Mouse (Mus musculus) intestine, embryonic 14.5 days (tissue): ENCODE results near the gene Hist1h2ap. TPM values are rescaled to one million over a fixed set of nuclear protein-coding genes. Genes with fewer than 3 reads are reported as not detected.
"Not testable (repeated sequence)": the region's sequence is repeated elsewhere in the genome, so short reads cannot be mapped to it uniquely, and the experiment has no call there.

Experiments used
- ATAC-seq: fragments of 200-750 bp; cut with Nextera tagmentation; replicated peaks from 2 replicates; pipeline ENCODE4 v1.8.0; 2017; ENCODE audit warnings: low read depth, moderate number of reproducible peaks, moderate TSS enrichment, moderate library complexity; ENCODE audit not compliant: low FRiP score, low TSS enrichment
- DNase-seq: peaks from one replicate; pipeline ENCODE4 v3.0.0-alpha.2; 2018; ENCODE audit warnings: low spot score
- H3K27ac ChIP-seq: fragments of 300-500 bp; sonication (generic); 2 replicates; pipeline ENCODE4 v1.5.1; 2014; ENCODE audit warnings: low read depth, mild to moderate bottlenecking, control low read depth
- H3K27me3 ChIP-seq: fragments of 300-500 bp; sonication (generic); replicated peaks from 2 replicates; pipeline ENCODE4 v1.6.1; 2014; ENCODE audit warnings: low read length, control low read depth; ENCODE audit not compliant: control insufficient read depth, insufficient read depth
- H3K36me3 ChIP-seq: fragments of 300-500 bp; sonication (generic); 2 replicates; pipeline ENCODE4 v1.6.1; 2014; ENCODE audit warnings: low read length, control low read depth; ENCODE audit not compliant: control insufficient read depth, insufficient read depth
- H3K4me1 ChIP-seq: fragments of 300-500 bp; sonication (generic); replicated peaks from 2 replicates; pipeline ENCODE4 v1.6.1; 2014; ENCODE audit warnings: low read length, control low read depth, mixed read lengths; ENCODE audit not compliant: control insufficient read depth, insufficient read depth
- H3K4me2 ChIP-seq: fragments of 300-500 bp; sonication (generic); 2 replicates; pipeline ENCODE4 v1.6.1; 2014; ENCODE audit warnings: low read length
- H3K4me3 ChIP-seq: fragments of 300-500 bp; sonication (generic); 2 replicates; pipeline ENCODE4 v1.5.1; 2014; ENCODE audit warnings: low read depth, low read length, control low read depth, mixed read lengths
- H3K9ac ChIP-seq: fragments of 300-500 bp; sonication (generic); 2 replicates; pipeline ENCODE4 v1.6.1; 2014; ENCODE audit warnings: mild to moderate bottlenecking, low read length
- H3K9me3 ChIP-seq: fragments of 300-500 bp; sonication (generic); 2 replicates; pipeline ENCODE4 v1.6.1; 2016; ENCODE audit warnings: low read length, control low read depth; ENCODE audit not compliant: control insufficient read depth
- WGBS: fragments of 180-500 bp; shearing (Covaris S2); extraction: QIAGEN DNeasy Blood & Tissue Kit; methylation state at CpG from one replicate; pipeline ENCODE4 v1.1.7; 2014; 5-methylcytosine and 5-hydroxymethylcytosine counted together
- polyA plus RNA-seq: library from polyadenylated mRNA; unstranded; fragments of >200 nt; fragmentation: Nextera tagmentation; extraction: Ambion mirVana; gene quantifications from 2 replicates; pipeline ENCODE4 v1.2.1, GENCODE M21; 2014

Hist1h2ap gene
- polyA plus RNA-seq, 1 experiment from 2014 or later, result 4,338 TPM

GRCm38 (mm10) chr13:21852215-21852945 is 19.1 kb upstream of the Hist1h2ap start:
- Histone ChIP-seq H3K9ac (no peak overlapping the region), H3K27me3 (no peaks in the 10 kb centered on the region), H3K27ac (no peak overlapping the region), H3K4me1 (no peaks in the 10 kb centered on the region), H3K36me3 (no peaks in the 10 kb centered on the region), H3K4me2 (no peak overlapping the region), H3K4me3 (no peak overlapping the region), H3K9me3 (no peaks in the 10 kb centered on the region)
- no peak for DNase-seq
- ATAC-seq, result no peak
- 60% methylated on average over 3 of the region's 3 CpGs for WGBS

GRCm38 (mm10) chr13:21850696-21851095 is 17.4 kb upstream of the Hist1h2ap start:
- not testable (repeated sequence) for H3K36me3 ChIP-seq, H3K27me3 ChIP-seq, H3K4me2 ChIP-seq, H3K4me3 ChIP-seq, H3K27ac ChIP-seq, H3K9me3 ChIP-seq, H3K9ac ChIP-seq, H3K4me1 ChIP-seq, DNase-seq, ATAC-seq
- WGBS, result 58% methylated on average over 1 of the region's 1 CpGs

DNA sequence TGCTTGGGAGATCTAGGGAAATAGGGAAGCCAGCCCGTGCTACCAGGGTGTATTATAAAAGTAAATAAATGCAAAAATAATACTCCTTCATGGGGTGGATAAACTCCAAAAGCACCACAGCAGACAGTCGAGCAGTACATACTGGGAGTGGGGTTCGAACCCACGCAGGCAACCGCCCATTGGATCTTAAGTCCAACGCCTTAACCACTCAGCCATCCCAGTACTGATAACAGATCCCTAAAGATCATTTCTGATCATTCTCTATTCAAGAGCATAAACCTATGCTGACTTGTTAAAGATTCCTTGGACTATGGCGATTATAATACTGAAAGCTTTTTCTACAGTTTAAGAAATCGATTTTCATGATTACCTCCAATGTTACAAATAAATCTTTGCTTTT is 14.6 kb upstream of the Hist1h2ap start:
- ATAC-seq (no peak), DNase-seq (no peak)
- Histone ChIP-seq H3K9me3 (no peaks in the 10 kb centered on the region), H3K9ac (no peak overlapping the region), H3K4me3 (no peak overlapping the region), H3K27ac (no peak overlapping the region), H3K36me3 (no peaks in the 10 kb centered on the region), H3K27me3 (no peaks in the 10 kb centered on the region), H3K4me1 (no peaks in the 10 kb centered on the region), H3K4me2 (no peak overlapping the region)
- WGBS, result 28% methylated on average over 8 of the region's 8 CpGs

- DNase-seq, result not testable (repeated sequence)
These were observed 13.0 kb upstream of the Hist1h2ap start for GRCm38 (mm10) chr13:21846356-21846755.

GRCm38 (mm10) chr13:21840508-21840907 is 7.2 kb upstream of the Hist1h2ap start:
- not testable (repeated sequence) for H3K4me2 ChIP-seq, DNase-seq, H3K36me3 ChIP-seq, H3K27ac ChIP-seq, H3K27me3 ChIP-seq, H3K4me1 ChIP-seq, H3K4me3 ChIP-seq, H3K9ac ChIP-seq, H3K9me3 ChIP-seq
- ATAC-seq, result peak; percentile 84
- no CpG with 5 or more reads among the region's 4 CpGs for WGBS

More at GRCm38 (mm10) chr13:21846356-21846755, 13.0 kb upstream of the Hist1h2ap start:
- not testable (repeated sequence) for H3K4me2 ChIP-seq, H3K4me1 ChIP-seq, H3K36me3 ChIP-seq, H3K9me3 ChIP-seq, H3K4me3 ChIP-seq, H3K27ac ChIP-seq, ATAC-seq, H3K27me3 ChIP-seq, H3K9ac ChIP-seq

GRCm38 (mm10) chr13:21831418-21832394 is 1.6 kb downstream of the Hist1h2ap start, which contains the start of gene Hist1h4n:
Gene Hist1h4n, minus strand, starts transcription at chr13:21832196.
- H3K9me3 ChIP-seq, H3K9ac ChIP-seq, DNase-seq, H3K27me3 ChIP-seq, H3K4me1 ChIP-seq, H3K36me3 ChIP-seq: not testable (repeated sequence)
- WGBS, result 0% methylated on average over 22 of the region's 58 CpGs
- ATAC-seq, result peak; percentile 85
- Histone ChIP-seq H3K27ac (peak within 1 kb of the TSS; percentile 27; the same call in 1 of the 2 replicates), H3K4me3 (peak within 1 kb of the TSS; percentile 8; the same call in 1 of the 2 replicates), H3K4me2 (peak within 1 kb of the TSS; percentile 33; the same call in 1 of the 2 replicates)

DNA sequence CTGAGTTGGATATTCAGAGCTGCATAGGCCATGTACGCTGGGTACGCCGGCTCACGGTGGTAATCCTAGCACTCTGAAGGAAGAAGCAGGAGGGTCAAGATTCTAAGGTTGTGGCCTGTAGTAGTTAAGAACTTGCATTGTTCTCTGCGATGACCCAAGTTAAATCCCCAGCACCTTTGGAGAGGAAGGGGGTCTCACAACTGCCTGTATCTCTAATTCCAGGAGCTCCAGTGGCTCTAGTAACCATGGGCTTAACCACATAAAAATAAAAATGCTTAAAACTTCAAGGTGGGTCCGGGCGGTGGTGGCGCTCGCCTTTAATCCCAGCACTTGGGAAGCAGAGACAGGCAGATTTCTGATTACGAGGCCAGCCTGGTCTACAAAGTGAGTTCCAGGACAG is 3.0 kb downstream of the Hist1h2ap start:
- DNase-seq (no peak), ATAC-seq (no peak)
- WGBS, result 88% methylated on average over 10 of the region's 10 CpGs

DNA sequence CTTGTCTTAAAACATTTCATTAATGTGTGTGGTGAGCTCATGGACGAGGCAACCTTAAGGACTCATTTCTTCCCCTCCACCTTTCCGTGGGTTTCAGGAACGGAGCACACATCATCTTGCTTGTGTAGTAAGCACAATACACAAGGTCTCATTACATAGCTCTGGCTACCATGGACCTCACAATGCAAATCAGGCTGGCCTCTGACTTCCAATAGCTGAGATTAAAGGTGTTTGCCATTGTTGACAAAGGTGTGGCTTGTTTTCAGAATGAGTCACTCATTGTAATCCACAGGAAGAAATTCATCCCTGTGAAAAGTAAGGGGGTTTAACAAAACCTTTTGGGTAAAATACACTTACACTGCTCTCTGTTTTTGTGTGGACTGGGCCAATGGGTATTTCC is 4.8 kb downstream of the Hist1h2ap start:
- H3K27me3 ChIP-seq, result no peaks in the 10 kb centered on the region
- DNase-seq (peak; percentile 39), ATAC-seq (no peak)
- 59% methylated on average over 3 of the region's 3 CpGs for WGBS
- no peak overlapping the region for H3K27ac ChIP-seq
- no peaks in the 10 kb centered on the region for H3K9me3 ChIP-seq
- H3K9ac ChIP-seq, result no peak overlapping the region
- H3K36me3 ChIP-seq, result no peaks in the 10 kb centered on the region
- no peak overlapping the region for H3K4me3 ChIP-seq
- no peaks in the 10 kb centered on the region for H3K4me1 ChIP-seq
- no peak overlapping the region for H3K4me2 ChIP-seq

More for the DNA sequence above, 3.0 kb downstream of the Hist1h2ap start:
- Histone ChIP-seq H3K4me2 (no peak overlapping the region), H3K27ac (no peak overlapping the region), H3K9me3 (no peaks in the 10 kb centered on the region), H3K4me3 (no peak overlapping the region), H3K4me1 (no peaks in the 10 kb centered on the region), H3K9ac (no peak overlapping the region), H3K36me3 (no peaks in the 10 kb centered on the region), H3K27me3 (no peaks in the 10 kb centered on the region)
